Mouse (Mus musculus) heart, embryonic 14.5 days (tissue): ENCODE data around the gene Cmtm1. TPM values are rescaled to one million over a fixed set of nuclear protein-coding genes. Genes with fewer than 3 reads are reported as not detected.
"Not testable (repeated sequence)": the region's sequence is repeated elsewhere in the genome, so short reads cannot be mapped to it uniquely, and the experiment has no call there.

Source experiments
- ATAC-seq: fragments of 200-750 bp; cut with Nextera tagmentation; 2 replicates; pipeline ENCODE4 v1.8.0; 2017; ENCODE audit warnings: low read depth, moderate TSS enrichment; ENCODE audit not compliant: insufficient number of reproducible peaks, insufficient read depth, low FRiP score
- H3K27ac ChIP-seq, 2 experiments: fragments of 200-500 bp in 1 of 2; fragments of 300-500 bp in 1 of 2; sonication (generic) in 1 of 2; replicated peaks in 1 of 2; 2 replicates each; pipeline ENCODE4 v1.5.1; 2012 to 2014; ENCODE audit warnings: low read depth in 2 of 2, low read length in 2 of 2, control low read depth in 1 of 2, mild to moderate bottlenecking in 1 of 2, mixed read lengths in 1 of 2; ENCODE audit not compliant: control insufficient read depth in 1 of 2, insufficient read depth in 1 of 2
- H3K27me3 ChIP-seq: fragments of 300-500 bp; sonication (generic); 2 replicates; pipeline ENCODE4 v1.6.1; 2014; ENCODE audit warnings: mild to moderate bottlenecking, low read length, control low read depth; ENCODE audit not compliant: control insufficient read depth, insufficient read depth
- H3K36me3 ChIP-seq: fragments of 300-500 bp; sonication (generic); 2 replicates; pipeline ENCODE4 v1.6.1; 2014; ENCODE audit warnings: mild to moderate bottlenecking, control low read depth, low read length, mixed read lengths; ENCODE audit not compliant: control insufficient read depth, insufficient read depth
- H3K4me1 ChIP-seq, 2 experiments: fragments of 200-500 bp in 1 of 2; fragments of 300-500 bp in 1 of 2; sonication (generic) in 1 of 2; 2 replicates each; pipeline ENCODE4 v1.6.1; 2012 to 2014; ENCODE audit warnings: low read length in 2 of 2, control low read depth in 1 of 2, mixed read lengths in 1 of 2; ENCODE audit not compliant: control insufficient read depth in 2 of 2, insufficient read depth in 2 of 2
- H3K4me2 ChIP-seq: fragments of 300-500 bp; sonication (generic); 2 replicates; pipeline ENCODE4 v1.6.1; 2014; ENCODE audit warnings: mild to moderate bottlenecking, low read length
- H3K4me3 ChIP-seq, 2 experiments: fragments of 200-500 bp in 1 of 2; fragments of 300-500 bp in 1 of 2; sonication (generic) in 1 of 2; 2 replicates each; pipeline ENCODE4 v1.5.1; 2012 to 2014; ENCODE audit warnings: low read length in 2 of 2, mild to moderate bottlenecking in 2 of 2, control low read depth in 1 of 2, low read depth in 1 of 2, moderate library complexity in 1 of 2; ENCODE audit not compliant: control insufficient read depth in 1 of 2, insufficient read depth in 1 of 2
- H3K9ac ChIP-seq: fragments of 300-500 bp; sonication (generic); 2 replicates; pipeline ENCODE4 v1.6.1; 2014; ENCODE audit warnings: mild to moderate bottlenecking, low read length
- H3K9me3 ChIP-seq: fragments of 300-500 bp; sonication (generic); 2 replicates; pipeline ENCODE4 v1.6.1; 2016; ENCODE audit warnings: low read length, control low read depth; ENCODE audit not compliant: control insufficient read depth
- WGBS: fragments of 180-500 bp; shearing (Covaris S2); extraction: QIAGEN DNeasy Blood & Tissue Kit; methylation state at CpG from one replicate; pipeline ENCODE4 v1.1.7; 2014; 5-methylcytosine and 5-hydroxymethylcytosine counted together
- polyA plus RNA-seq: library from polyadenylated mRNA; unstranded; fragments of >200 nt; fragmentation: Nextera tagmentation; extraction: Ambion mirVana; gene quantifications from 2 replicates; pipeline ENCODE4 v1.2.1, GENCODE M21; 2014

Cmtm1 gene
- polyA plus RNA-seq: not detected in 2 replicates

GRCm38 (mm10) chr8:104309441-104310155 is at the start of gene Cmtm1, which contains the start of gene Gm45711:
Cmtm1 (minus strand) TSS chr8:104310145.
Gm45711 (minus strand) TSS chr8:104310081.
- ATAC-seq, H3K4me2 ChIP-seq, H3K4me3 ChIP-seq, H3K9ac ChIP-seq, H3K27ac ChIP-seq, H3K9me3 ChIP-seq, H3K4me1 ChIP-seq, H3K36me3 ChIP-seq, H3K27me3 ChIP-seq: not testable (repeated sequence)
- 83% methylated on average over 34 of the region's 36 CpGs for WGBS

GRCm38 (mm10) chr8:104358637-104359036 is 48.7 kb upstream of the Cmtm1 start:
- no peaks in the 10 kb centered on the region for H3K9me3 ChIP-seq
- peaks cover 31% of the 10 kb centered on the region; the same call in 1 of the 2 replicates for H3K36me3 ChIP-seq
- H3K9ac ChIP-seq: no peak overlapping the region
- H3K4me1 ChIP-seq: peaks cover 0 to 15% of the 10 kb centered on the region in 2 experiments
- ATAC-seq: no peak
- H3K4me3 ChIP-seq: no peak overlapping the region
- 80% methylated on average over 3 of the region's 3 CpGs for WGBS
- no peak overlapping the region for H3K4me2 ChIP-seq
- no peak overlapping the region for H3K27ac ChIP-seq
- H3K27me3 ChIP-seq: no peaks in the 10 kb centered on the region

- Histone ChIP-seq H3K27ac (no peak overlapping the region), H3K4me1 (peaks cover 0 to 16% of the 10 kb centered on the region in 2 experiments; a peak in 3 of 4 replicates), H3K27me3 (no peaks in the 10 kb centered on the region), H3K9me3 (no peaks in the 10 kb centered on the region), H3K9ac (no peak overlapping the region), H3K36me3 (peaks cover 41% of the 10 kb centered on the region; the same call in 1 of the 2 replicates), H3K4me3 (no peak overlapping the region), H3K4me2 (no peak overlapping the region)
- no peak for ATAC-seq
- WGBS: 86% methylated on average over 10 of the region's 10 CpGs
Observed at GRCm38 (mm10) chr8:104354504-104354903, 44.6 kb upstream of the Cmtm1 start.

- WGBS: 54% methylated on average over 5 of the region's 5 CpGs
- Histone ChIP-seq H3K4me1 (peaks cover 0 to 18% of the 10 kb centered on the region in 2 experiments; a peak in 3 of 4 replicates), H3K9me3 (no peaks in the 10 kb centered on the region), H3K27ac (no peak overlapping the region), H3K4me2 (no peak overlapping the region), H3K27me3 (no peaks in the 10 kb centered on the region), H3K4me3 (no peak overlapping the region), H3K9ac (no peak overlapping the region), H3K36me3 (peaks cover 44% of the 10 kb centered on the region)
- no peak for ATAC-seq
Observed at GRCm38 (mm10) chr8:104353186-104353585, 43.2 kb upstream of the Cmtm1 start.

GRCm38 (mm10) chr8:104350047-104350446 is 40.1 kb upstream of the Cmtm1 start:
- no peak overlapping the region for H3K4me2 ChIP-seq
- H3K9me3 ChIP-seq: no peaks in the 10 kb centered on the region
- no peak for ATAC-seq
- H3K36me3 ChIP-seq: peaks cover 50% of the 10 kb centered on the region
- WGBS: 77% methylated on average over 13 of the region's 13 CpGs
- no peak overlapping the region for H3K9ac ChIP-seq
- H3K27me3 ChIP-seq: no peaks in the 10 kb centered on the region
- peaks cover 4 to 21% of the 10 kb centered on the region in 2 experiments; a peak in 3 of 4 replicates for H3K4me1 ChIP-seq
- no peak overlapping the region for H3K4me3 ChIP-seq
- no peak overlapping the region for H3K27ac ChIP-seq

GRCm38 (mm10) chr8:104348971-104349370 is 39.0 kb upstream of the Cmtm1 start:
- H3K4me2 ChIP-seq: no peak overlapping the region
- peaks cover 4 to 21% of the 10 kb centered on the region in 2 experiments; a peak in 3 of 4 replicates for H3K4me1 ChIP-seq
- H3K27me3 ChIP-seq: no peaks in the 10 kb centered on the region
- H3K4me3 ChIP-seq: no peak overlapping the region
- no peak overlapping the region; the same call in 1 of the 2 replicates for H3K9ac ChIP-seq
- H3K27ac ChIP-seq: no peak overlapping the region
- ATAC-seq: no peak
- 37% methylated on average over 5 of the region's 5 CpGs for WGBS
- H3K9me3 ChIP-seq: no peaks in the 10 kb centered on the region
- peaks cover 50% of the 10 kb centered on the region for H3K36me3 ChIP-seq

- Histone ChIP-seq H3K27me3 (no peaks in the 10 kb centered on the region), H3K4me3 (no peak overlapping the region), H3K36me3 (peaks cover 48% of the 10 kb centered on the region), H3K27ac (no peak overlapping the region), H3K4me2 (no peak overlapping the region), H3K4me1 (peaks cover 6 to 36% of the 10 kb centered on the region in 2 experiments; a peak in 3 of 4 replicates), H3K9ac (no peak overlapping the region), H3K9me3 (no peaks in the 10 kb centered on the region)
- no peak for ATAC-seq
- 40% methylated on average over 12 of the region's 12 CpGs for WGBS
Observed at GRCm38 (mm10) chr8:104346706-104347105, 36.8 kb upstream of the Cmtm1 start.
